Mouse (Mus musculus): ENCODE data around the gene Dact2. TPM values are rescaled to one million over a fixed set of nuclear protein-coding genes. Genes with fewer than 3 reads are reported as not detected.

Gene Dact2
- polyA plus RNA-seq, 1 experiment, result not detected

DNA sequence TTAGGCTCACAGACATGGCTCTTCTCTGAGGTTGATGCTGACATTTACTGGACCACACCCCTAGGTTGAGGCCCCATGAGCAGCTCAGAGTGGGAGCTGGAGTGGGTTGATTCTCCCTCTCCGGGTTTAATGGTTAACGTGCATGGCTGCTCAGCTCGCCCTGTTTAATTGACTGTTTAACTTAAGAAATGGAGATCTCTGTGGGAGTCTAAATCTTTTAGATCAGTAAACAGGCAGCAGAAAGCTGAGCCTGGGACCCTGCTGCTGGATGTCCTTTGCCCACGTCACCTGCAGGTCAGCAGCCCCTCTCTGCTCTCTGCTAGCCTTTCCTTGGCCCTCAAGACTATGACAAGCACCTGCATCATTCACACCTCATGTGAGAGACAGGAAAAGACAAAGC, 25.6 kb downstream of the Dact2 start:
- Histone ChIP-seq H3K4me3 (ENCODE audit: insufficient read depth, low read length) (no peak overlapping the region), H3K4me1 (ENCODE audit: control insufficient read depth, insufficient read depth, low read length) (no peaks in the 10 kb centered on the region), H3K27ac (ENCODE audit: insufficient read depth, low read depth, low read length) (no peak overlapping the region)
- TF ChIP-seq POLR2A (IDR thresholded peaks at IDR 0.05; ENCODE audit: borderline replicate concordance, low read depth, low read length), result no peak

DNA sequence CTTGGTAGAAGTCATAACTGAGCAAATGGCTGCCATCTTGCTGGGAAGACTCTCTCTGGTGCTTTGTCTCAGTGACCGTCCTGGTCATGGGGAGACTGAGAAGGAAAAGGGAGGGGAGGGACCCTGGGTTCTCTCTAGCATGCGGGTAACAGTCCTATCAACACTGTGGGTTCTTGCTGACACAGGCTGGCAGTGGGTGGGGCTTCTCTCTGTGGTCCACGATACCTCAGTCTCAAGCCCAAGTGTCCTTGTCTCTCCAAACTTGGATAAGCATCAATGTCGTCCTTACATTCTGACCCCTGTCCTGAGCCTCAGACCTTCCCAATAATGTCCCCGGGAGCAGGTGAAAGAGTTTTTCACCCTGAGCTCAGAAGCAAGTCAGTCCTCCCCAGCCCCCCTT, 26.1 kb downstream of the Dact2 start:
- no peaks in the 10 kb centered on the region for H3K4me1 ChIP-seq (ENCODE audit: control insufficient read depth, insufficient read depth, low read length)
- H3K4me3 ChIP-seq (ENCODE audit: insufficient read depth, low read length), result no peak overlapping the region
- no peak overlapping the region for H3K27ac ChIP-seq (ENCODE audit: insufficient read depth, low read depth, low read length)
- no peak for TF ChIP-seq POLR2A (IDR thresholded peaks at IDR 0.05; ENCODE audit: borderline replicate concordance, low read depth, low read length)
- no peak for TF ChIP-seq CTCF (IDR thresholded peaks at IDR 0.05; ENCODE audit: low read depth, low read length)

DNA sequence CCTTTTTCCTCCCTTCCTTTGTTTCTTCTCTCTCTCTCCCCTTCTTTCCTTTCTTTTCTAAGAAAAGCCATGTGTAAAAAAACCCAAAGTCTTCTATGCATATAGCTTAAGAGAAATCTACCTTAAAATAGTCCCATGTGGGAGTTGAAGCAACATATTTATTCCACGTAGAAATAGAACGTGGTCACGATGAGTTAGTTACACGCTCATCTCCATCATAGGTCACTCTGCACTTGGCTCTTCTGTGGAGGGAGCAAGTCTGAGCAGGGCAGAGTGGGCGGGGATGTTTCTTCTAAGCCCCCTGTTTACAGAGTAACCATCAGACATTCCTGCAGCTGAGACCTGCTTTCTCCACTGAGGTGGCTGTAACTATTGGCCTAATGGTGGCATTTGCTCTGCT, 27.1 kb downstream of the Dact2 start:
- no peak overlapping the region for H3K4me3 ChIP-seq (ENCODE audit: insufficient read depth, low read length)
- TF ChIP-seq POLR2A (IDR thresholded peaks at IDR 0.05; ENCODE audit: borderline replicate concordance, low read depth, low read length), result no peak
- TF ChIP-seq CTCF (IDR thresholded peaks at IDR 0.05; ENCODE audit: low read depth, low read length), result no peak
- H3K4me1 ChIP-seq (ENCODE audit: control insufficient read depth, insufficient read depth, low read length), result no peaks in the 10 kb centered on the region
- no peak overlapping the region for H3K27ac ChIP-seq (ENCODE audit: insufficient read depth, low read depth, low read length)

DNA sequence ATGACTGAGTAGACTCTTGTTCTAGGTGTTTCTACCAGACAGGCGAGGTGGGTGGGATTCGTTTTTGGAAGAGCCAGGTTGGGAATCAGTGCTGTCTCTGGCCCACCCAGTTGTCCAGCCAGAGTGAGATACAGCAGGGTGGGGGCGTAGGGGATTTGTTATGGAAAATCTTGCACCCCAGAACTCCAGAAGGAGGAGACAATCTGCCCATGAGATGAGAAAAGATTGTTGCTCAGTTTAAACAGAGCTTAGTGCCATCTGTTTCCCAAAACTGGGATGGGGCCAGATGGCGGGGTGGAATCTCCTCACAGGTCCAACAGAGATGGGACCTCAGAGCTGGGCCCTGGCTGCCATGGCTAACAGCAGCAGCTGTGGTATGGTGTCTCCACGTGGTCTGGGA, 28.4 kb downstream of the Dact2 start:
- Histone ChIP-seq H3K4me1 (ENCODE audit: control insufficient read depth, insufficient read depth, low read length) (no peaks in the 10 kb centered on the region), H3K4me3 (ENCODE audit: insufficient read depth, low read length) (no peak overlapping the region), H3K27ac (ENCODE audit: insufficient read depth, low read depth, low read length) (no peak overlapping the region)
- TF ChIP-seq CTCF (IDR thresholded peaks at IDR 0.05; ENCODE audit: low read depth, low read length) (no peak), POLR2A (IDR thresholded peaks at IDR 0.05; ENCODE audit: borderline replicate concordance, low read depth, low read length) (no peak)

DNA sequence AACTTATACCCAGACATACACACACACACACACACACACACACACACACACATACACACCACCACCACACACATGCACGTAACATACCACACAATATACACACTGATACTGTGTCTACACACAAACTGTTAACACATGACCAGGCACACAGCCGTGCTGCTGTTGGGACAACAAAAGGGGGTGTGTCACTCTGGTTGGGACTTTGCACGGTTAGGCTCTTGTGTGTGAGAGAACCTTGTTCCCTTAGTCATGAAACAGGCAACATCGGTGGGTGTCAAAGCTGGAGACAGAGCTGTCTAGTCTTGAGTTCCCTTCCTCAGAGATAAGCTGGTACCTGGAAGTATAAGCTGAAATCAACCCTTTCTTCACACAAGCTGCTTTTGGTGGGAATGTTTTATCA, 29.1 kb downstream of the Dact2 start:
- Histone ChIP-seq H3K4me3 (ENCODE audit: insufficient read depth, low read length) (no peak overlapping the region), H3K4me1 (ENCODE audit: control insufficient read depth, insufficient read depth, low read length) (no peaks in the 10 kb centered on the region), H3K27ac (ENCODE audit: insufficient read depth, low read depth, low read length) (no peak overlapping the region)
- TF ChIP-seq CTCF (IDR thresholded peaks at IDR 0.05; ENCODE audit: low read depth, low read length) (no peak), POLR2A (IDR thresholded peaks at IDR 0.05; ENCODE audit: borderline replicate concordance, low read depth, low read length) (no peak)

DNA sequence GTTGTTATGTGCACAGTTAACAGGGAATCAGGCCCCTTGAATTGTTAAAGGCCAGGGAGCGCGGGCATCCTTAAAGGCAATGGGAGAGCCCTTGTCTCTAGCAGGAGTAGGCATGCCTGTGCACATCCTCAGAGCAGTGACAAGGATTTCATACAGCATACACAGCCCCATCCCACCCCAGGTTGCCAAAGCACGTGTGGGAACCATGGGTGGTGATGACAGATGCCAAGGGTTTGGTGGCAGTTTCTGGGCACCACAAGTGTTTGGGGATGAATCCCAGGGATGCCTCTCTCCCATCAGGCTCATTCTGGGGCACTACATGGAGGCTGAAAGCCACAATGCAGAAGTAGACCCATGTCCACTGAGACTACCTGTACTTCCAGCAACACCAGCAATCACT, 29.7 kb downstream of the Dact2 start:
- H3K4me3 ChIP-seq (ENCODE audit: insufficient read depth, low read length), result no peak overlapping the region
- TF ChIP-seq POLR2A (IDR thresholded peaks at IDR 0.05; ENCODE audit: borderline replicate concordance, low read depth, low read length), result no peak
- no peak for TF ChIP-seq CTCF (IDR thresholded peaks at IDR 0.05; ENCODE audit: low read depth, low read length)
- H3K27ac ChIP-seq (ENCODE audit: insufficient read depth, low read depth, low read length), result no peak overlapping the region
- H3K4me1 ChIP-seq (ENCODE audit: control insufficient read depth, insufficient read depth, low read length), result no peaks in the 10 kb centered on the region

DNA sequence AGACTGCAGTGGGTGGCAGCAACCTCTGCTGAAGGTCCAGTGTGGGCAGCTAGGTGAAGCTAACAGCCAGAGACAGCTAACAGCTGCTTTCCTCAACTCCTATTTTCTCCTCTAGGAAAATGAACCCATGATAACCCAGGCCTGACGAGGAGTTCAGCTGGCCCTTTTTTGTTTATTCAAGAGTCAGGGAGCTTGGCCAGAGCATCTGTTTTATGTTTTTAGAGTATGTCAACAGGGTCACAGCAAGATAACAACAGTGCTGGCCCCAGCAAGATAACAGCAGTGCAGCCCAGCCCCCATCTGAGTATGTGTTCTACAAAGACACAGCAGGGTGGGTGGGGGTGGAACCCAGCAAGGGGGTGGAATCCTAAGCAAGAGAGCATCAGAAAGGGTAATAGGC, 30.6 kb downstream of the Dact2 start:
- Histone ChIP-seq H3K4me1 (ENCODE audit: control insufficient read depth, insufficient read depth, low read length) (no peaks in the 10 kb centered on the region), H3K27ac (ENCODE audit: insufficient read depth, low read depth, low read length) (no peak overlapping the region), H3K4me3 (ENCODE audit: insufficient read depth, low read length) (no peak overlapping the region)
- TF ChIP-seq POLR2A (IDR thresholded peaks at IDR 0.05; ENCODE audit: borderline replicate concordance, low read depth, low read length) (no peak), CTCF (IDR thresholded peaks at IDR 0.05; ENCODE audit: low read depth, low read length) (no peak)

DNA sequence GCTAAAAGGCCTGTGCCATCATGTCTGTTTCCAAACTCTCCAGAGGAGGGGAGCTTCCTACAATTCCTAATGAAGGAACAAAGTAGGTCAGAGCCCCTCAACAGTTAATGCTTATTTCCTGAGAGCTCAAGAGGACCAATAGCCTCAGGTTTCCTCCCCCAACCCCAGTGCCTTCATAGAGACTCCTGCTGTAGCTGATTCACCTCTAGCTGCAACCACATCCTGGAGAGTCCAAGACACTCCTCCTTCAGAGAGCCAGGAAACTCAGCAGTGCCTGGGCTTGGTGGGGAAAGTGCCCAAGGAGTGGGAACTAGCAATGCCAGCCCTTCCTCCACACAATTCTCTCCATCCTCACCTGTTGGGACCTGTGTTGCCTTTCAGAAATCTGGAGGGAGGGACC, 31.4 kb downstream of the Dact2 start:
- TF ChIP-seq POLR2A (IDR thresholded peaks at IDR 0.05; ENCODE audit: borderline replicate concordance, low read depth, low read length), result no peak
- no peak for TF ChIP-seq CTCF (IDR thresholded peaks at IDR 0.05; ENCODE audit: low read depth, low read length)
- H3K27ac ChIP-seq (ENCODE audit: insufficient read depth, low read depth, low read length), result no peak overlapping the region
- H3K4me1 ChIP-seq (ENCODE audit: control insufficient read depth, insufficient read depth, low read length), result no peaks in the 10 kb centered on the region
- no peak overlapping the region for H3K4me3 ChIP-seq (ENCODE audit: insufficient read depth, low read length)

DNA sequence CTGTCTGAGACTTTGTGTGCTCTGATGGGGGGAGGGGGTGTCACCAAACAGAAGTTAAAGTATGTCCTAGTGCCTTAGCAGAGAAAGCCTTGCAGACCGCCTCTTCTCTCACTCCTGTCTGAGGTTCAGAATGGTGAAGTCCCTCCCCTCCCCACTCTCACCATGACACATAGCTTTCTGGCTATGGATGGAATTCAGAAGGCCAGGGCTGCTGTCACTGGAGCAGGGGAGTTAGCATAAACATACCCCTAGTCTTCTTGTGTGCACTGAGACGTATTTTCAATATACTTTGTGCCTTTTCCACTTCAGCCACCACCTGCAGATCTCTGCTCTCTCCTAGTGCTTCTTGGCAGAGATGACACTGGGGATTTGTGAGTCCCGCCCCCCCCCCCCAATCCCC, 31.9 kb downstream of the Dact2 start:
- Histone ChIP-seq H3K4me3 (ENCODE audit: insufficient read depth, low read length) (no peak overlapping the region), H3K4me1 (ENCODE audit: control insufficient read depth, insufficient read depth, low read length) (no peaks in the 10 kb centered on the region), H3K27ac (ENCODE audit: insufficient read depth, low read depth, low read length) (no peak overlapping the region)
- no peak for TF ChIP-seq CTCF (IDR thresholded peaks at IDR 0.05; ENCODE audit: low read depth, low read length)
- TF ChIP-seq POLR2A (IDR thresholded peaks at IDR 0.05; ENCODE audit: borderline replicate concordance, low read depth, low read length), result no peak

DNA sequence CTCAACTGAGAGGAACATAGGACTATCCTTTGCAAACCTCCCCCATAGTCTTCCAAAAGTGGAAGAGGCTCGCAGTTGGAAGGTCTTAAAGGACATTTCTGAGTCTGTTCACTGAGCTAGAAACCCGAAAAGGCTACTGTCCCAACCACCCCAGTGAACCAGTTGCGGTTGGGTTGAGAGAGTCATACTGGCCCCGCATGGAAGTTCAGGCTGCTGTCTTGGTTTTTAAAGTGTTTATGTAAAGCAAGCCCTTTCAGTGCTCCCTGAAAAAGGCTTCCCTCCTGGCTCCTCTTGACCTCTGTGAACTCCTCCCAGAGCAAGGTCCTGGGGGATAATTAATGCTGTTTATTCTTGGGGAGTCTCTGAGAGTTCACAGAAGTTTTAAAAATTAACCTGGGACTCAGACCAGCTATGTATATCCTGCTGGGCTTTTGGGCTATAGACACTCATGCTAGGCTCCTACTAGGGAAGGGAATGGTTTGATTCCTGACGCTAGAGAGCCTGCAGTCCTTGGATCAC, 33.1 kb downstream of the Dact2 start:
- TF ChIP-seq POLR2A (IDR thresholded peaks at IDR 0.05; ENCODE audit: borderline replicate concordance, low read depth, low read length) (no peak), CTCF (IDR thresholded peaks at IDR 0.05; ENCODE audit: low read depth, low read length) (no peak)
- Histone ChIP-seq H3K4me3 (ENCODE audit: insufficient read depth, low read length) (no peak overlapping the region), H3K4me1 (ENCODE audit: control insufficient read depth, insufficient read depth, low read length) (no peaks in the 10 kb centered on the region), H3K27ac (ENCODE audit: insufficient read depth, low read depth, low read length) (no peak overlapping the region)

DNA sequence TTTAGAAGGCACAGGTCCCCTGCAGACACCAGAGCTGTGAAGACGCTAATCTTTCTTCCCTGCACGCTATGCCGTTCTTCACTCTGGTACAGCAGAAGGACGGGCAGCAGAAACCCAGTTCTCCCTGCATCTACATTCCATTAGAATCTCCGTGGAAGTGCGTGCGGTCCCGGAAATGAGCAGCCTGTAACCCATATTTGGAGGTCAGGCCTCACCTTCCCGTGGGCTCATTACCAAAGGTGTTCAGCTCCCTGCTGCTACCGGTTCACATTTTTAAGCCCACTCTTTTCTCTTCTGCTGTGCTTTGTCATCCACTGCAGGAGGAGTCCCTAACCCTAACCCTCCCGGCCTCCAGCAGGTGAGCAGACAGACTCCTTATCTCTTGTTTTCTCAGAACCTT, 34.7 kb downstream of the Dact2 start:
- Histone ChIP-seq H3K27ac (ENCODE audit: insufficient read depth, low read depth, low read length) (no peak overlapping the region), H3K4me3 (ENCODE audit: insufficient read depth, low read length) (no peak overlapping the region), H3K4me1 (ENCODE audit: control insufficient read depth, insufficient read depth, low read length) (no peaks in the 10 kb centered on the region)
- TF ChIP-seq CTCF (IDR thresholded peaks at IDR 0.05; ENCODE audit: low read depth, low read length) (no peak), POLR2A (IDR thresholded peaks at IDR 0.05; ENCODE audit: borderline replicate concordance, low read depth, low read length) (no peak)

Measured in bone marrow macrophage, adult 2 months (primary cell).